Mouse (Mus musculus) intestine, embryonic 14.5 days (tissue): ENCODE data around the gene Lars2. TPM values are rescaled to one million over a fixed set of nuclear protein-coding genes. Genes with fewer than 3 reads are reported as not detected.
"Not testable (repeated sequence)": the region's sequence is repeated elsewhere in the genome, so short reads cannot be mapped to it uniquely, and the experiment has no call there.

Experiments used
- ATAC-seq: fragments of 200-750 bp; cut with Nextera tagmentation; replicated peaks from 2 replicates; pipeline ENCODE4 v1.8.0; 2017; ENCODE audit warnings: low read depth, moderate number of reproducible peaks, moderate TSS enrichment, moderate library complexity; ENCODE audit not compliant: low FRiP score, low TSS enrichment
- DNase-seq: peaks from one replicate; pipeline ENCODE4 v3.0.0-alpha.2; 2018; ENCODE audit warnings: low spot score
- H3K27ac ChIP-seq: fragments of 300-500 bp; sonication (generic); 2 replicates; pipeline ENCODE4 v1.5.1; 2014; ENCODE audit warnings: low read depth, mild to moderate bottlenecking, control low read depth
- H3K27me3 ChIP-seq: fragments of 300-500 bp; sonication (generic); replicated peaks from 2 replicates; pipeline ENCODE4 v1.6.1; 2014; ENCODE audit warnings: low read length, control low read depth; ENCODE audit not compliant: control insufficient read depth, insufficient read depth
- H3K36me3 ChIP-seq: fragments of 300-500 bp; sonication (generic); 2 replicates; pipeline ENCODE4 v1.6.1; 2014; ENCODE audit warnings: low read length, control low read depth; ENCODE audit not compliant: control insufficient read depth, insufficient read depth
- H3K4me1 ChIP-seq: fragments of 300-500 bp; sonication (generic); replicated peaks from 2 replicates; pipeline ENCODE4 v1.6.1; 2014; ENCODE audit warnings: low read length, control low read depth, mixed read lengths; ENCODE audit not compliant: control insufficient read depth, insufficient read depth
- H3K4me2 ChIP-seq: fragments of 300-500 bp; sonication (generic); 2 replicates; pipeline ENCODE4 v1.6.1; 2014; ENCODE audit warnings: low read length
- H3K4me3 ChIP-seq: fragments of 300-500 bp; sonication (generic); 2 replicates; pipeline ENCODE4 v1.5.1; 2014; ENCODE audit warnings: low read depth, low read length, control low read depth, mixed read lengths
- H3K9ac ChIP-seq: fragments of 300-500 bp; sonication (generic); 2 replicates; pipeline ENCODE4 v1.6.1; 2014; ENCODE audit warnings: mild to moderate bottlenecking, low read length
- H3K9me3 ChIP-seq: fragments of 300-500 bp; sonication (generic); 2 replicates; pipeline ENCODE4 v1.6.1; 2016; ENCODE audit warnings: low read length, control low read depth; ENCODE audit not compliant: control insufficient read depth
- WGBS: fragments of 180-500 bp; shearing (Covaris S2); extraction: QIAGEN DNeasy Blood & Tissue Kit; methylation state at CpG from one replicate; pipeline ENCODE4 v1.1.7; 2014; 5-methylcytosine and 5-hydroxymethylcytosine counted together
- polyA plus RNA-seq: library from polyadenylated mRNA; unstranded; fragments of >200 nt; fragmentation: Nextera tagmentation; extraction: Ambion mirVana; gene quantifications from 2 replicates; pipeline ENCODE4 v1.2.1, GENCODE M21; 2014

The Lars2 gene
- polyA plus RNA-seq, 1 experiment from 2014 or later, result 1,414 TPM

DNA sequence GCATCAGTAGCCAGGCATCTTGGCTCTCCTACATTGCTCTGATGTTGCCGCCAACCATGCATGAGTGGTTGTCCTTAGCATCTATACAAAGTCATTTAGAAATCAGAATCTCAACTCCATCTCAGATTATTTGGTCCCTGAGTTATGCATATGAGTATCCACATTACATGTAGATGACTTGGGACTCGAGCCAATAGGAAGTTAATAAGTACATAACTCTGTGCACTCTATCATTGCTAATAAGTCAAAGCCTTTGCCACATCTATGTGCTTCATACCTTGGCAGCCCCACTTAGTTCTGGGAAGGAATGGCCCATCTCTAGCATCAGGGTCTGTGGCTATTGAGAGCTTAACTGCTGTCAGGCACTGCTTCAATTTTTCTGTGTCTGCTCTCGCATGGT, 23.7 kb upstream of the Lars2 start:
- Histone ChIP-seq H3K4me3 (no peak overlapping the region), H3K4me1 (no peaks in the 10 kb centered on the region; the same call in 1 of the 2 replicates), H3K4me2 (no peak overlapping the region), H3K27me3 (no peaks in the 10 kb centered on the region), H3K9me3 (no peaks in the 10 kb centered on the region), H3K9ac (no peak overlapping the region), H3K36me3 (no peaks in the 10 kb centered on the region), H3K27ac (no peak overlapping the region)
- WGBS, result 68% methylated on average over 3 of the region's 3 CpGs
- ATAC-seq (no peak), DNase-seq (no peak)

- H3K9ac ChIP-seq, H3K4me2 ChIP-seq, H3K4me1 ChIP-seq, ATAC-seq, H3K27me3 ChIP-seq, H3K4me3 ChIP-seq, DNase-seq, H3K27ac ChIP-seq, H3K36me3 ChIP-seq: not testable (repeated sequence)
- H3K9me3 ChIP-seq, result peaks cover 13% of the 10 kb centered on the region
- WGBS, result 96% methylated on average over 1 of the region's 1 CpGs
Measured at GRCm38 (mm10) chr9:123349286-123349685, 17.4 kb upstream of the Lars2 start.

GRCm38 (mm10) chr9:123359981-123360380, 6.7 kb upstream of the Lars2 start:
- DNase-seq (no peak), ATAC-seq (no peak)
- 72% methylated on average over 3 of the region's 3 CpGs for WGBS
- Histone ChIP-seq H3K27me3 (no peaks in the 10 kb centered on the region), H3K9ac (no peak overlapping the region), H3K4me1 (no peaks in the 10 kb centered on the region), H3K9me3 (no peaks in the 10 kb centered on the region), H3K36me3 (no peaks in the 10 kb centered on the region), H3K27ac (no peak overlapping the region), H3K4me2 (no peak overlapping the region), H3K4me3 (no peak overlapping the region)

GRCm38 (mm10) chr9:123365353-123365752, 1.4 kb upstream of the Lars2 start:
- Histone ChIP-seq H3K4me1 (peaks cover 12% of the 10 kb centered on the region), H3K27me3 (no peaks in the 10 kb centered on the region), H3K4me3 (no peak overlapping the region), H3K27ac (no peak overlapping the region), H3K36me3 (no peaks in the 10 kb centered on the region), H3K4me2 (no peak overlapping the region), H3K9me3 (no peaks in the 10 kb centered on the region), H3K9ac (no peak overlapping the region)
- ATAC-seq, result no peak
- DNase-seq, result no peak
- 62% methylated on average over 1 of the region's 1 CpGs for WGBS

- H3K4me3 ChIP-seq, result peak overlapping the region; percentile 67
- WGBS, result 28% methylated on average over 9 of the region's 9 CpGs
- H3K4me2 ChIP-seq, result peak overlapping the region; percentile 94
- H3K27ac ChIP-seq, result peak overlapping the region; percentile 33; the same call in 1 of the 2 replicates
- peak overlapping the region; percentile 68; the same call in 1 of the 2 replicates for H3K9ac ChIP-seq
- DNase-seq (no peak), ATAC-seq (peak; percentile 71)
- H3K27me3 ChIP-seq, result no peaks in the 10 kb centered on the region
- peaks cover 12% of the 10 kb centered on the region for H3K4me1 ChIP-seq
- H3K9me3 ChIP-seq, result no peaks in the 10 kb centered on the region
- no peaks in the 10 kb centered on the region for H3K36me3 ChIP-seq
Measured at GRCm38 (mm10) chr9:123365942-123366707, 602 bp upstream of the Lars2 start.

DNA sequence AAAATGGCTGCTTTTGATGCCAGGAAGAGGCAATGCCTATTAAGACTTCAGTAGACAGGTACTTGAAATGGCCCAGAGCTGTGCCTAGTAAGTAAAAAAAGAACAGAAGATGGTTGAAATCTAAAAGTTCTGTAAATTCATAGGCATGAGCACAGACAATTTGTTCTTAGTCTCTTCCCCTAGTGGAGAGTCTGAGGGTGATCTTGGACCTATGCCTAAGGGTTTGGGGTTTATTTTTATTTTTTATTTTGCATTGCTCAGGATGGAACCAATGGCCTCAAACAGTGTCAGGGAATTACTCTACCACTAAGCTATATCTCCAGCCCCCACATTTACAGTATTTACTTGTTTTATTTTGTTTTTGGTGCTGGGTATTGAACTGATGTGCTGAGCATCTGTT, 909 bp downstream of the Lars2 start:
- H3K4me3 ChIP-seq, result peak overlapping the region; percentile 67
- DNase-seq, result no peak
- no peaks in the 10 kb centered on the region for H3K27me3 ChIP-seq
- peak overlapping the region; percentile 94 for H3K4me2 ChIP-seq
- H3K27ac ChIP-seq, result no peak overlapping the region; the same call in 1 of the 2 replicates
- H3K36me3 ChIP-seq, result peaks cover 9% of the 10 kb centered on the region; the same call in 1 of the 2 replicates
- peak overlapping the region; percentile 68 for H3K9ac ChIP-seq
- no peak for ATAC-seq
- H3K9me3 ChIP-seq, result no peaks in the 10 kb centered on the region
- H3K4me1 ChIP-seq, result peaks cover 12% of the 10 kb centered on the region

DNA sequence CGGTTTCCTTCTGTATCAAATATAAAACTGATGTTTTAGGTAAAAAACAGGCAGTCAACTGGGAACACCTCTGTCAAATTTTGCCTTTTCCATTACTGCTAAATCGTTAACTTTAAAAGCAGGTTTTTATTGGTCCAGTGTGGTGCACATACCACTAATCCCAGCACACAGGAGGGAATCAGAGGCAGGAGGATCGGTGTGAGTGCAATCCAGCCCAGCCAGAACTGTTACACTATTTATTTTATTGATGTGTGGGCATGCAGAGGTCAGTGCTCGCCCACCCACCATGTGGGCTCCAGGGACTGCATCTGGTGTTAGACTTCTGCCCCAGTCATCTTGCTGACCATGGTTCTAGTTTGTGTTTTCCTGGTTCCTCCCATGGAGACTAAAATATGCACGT, 15.7 kb downstream of the Lars2 start:
- H3K4me1 ChIP-seq, result no peaks in the 10 kb centered on the region
- H3K4me3 ChIP-seq, result no peak overlapping the region
- no peak overlapping the region for H3K4me2 ChIP-seq
- DNase-seq, result no peak
- no peak overlapping the region for H3K27ac ChIP-seq
- no peak for ATAC-seq
- no peaks in the 10 kb centered on the region for H3K9me3 ChIP-seq
- H3K9ac ChIP-seq, result no peak overlapping the region
- no peaks in the 10 kb centered on the region for H3K27me3 ChIP-seq
- 46% methylated on average over 5 of the region's 5 CpGs for WGBS
- H3K36me3 ChIP-seq, result peaks cover 32% of the 10 kb centered on the region

- no peak overlapping the region for H3K4me2 ChIP-seq
- no peak overlapping the region for H3K9ac ChIP-seq
- no peak for DNase-seq
- no peaks in the 10 kb centered on the region for H3K9me3 ChIP-seq
- H3K27ac ChIP-seq, result no peak overlapping the region
- 0 out of 2 replicates have a peak, but pooled peaks cover 21% of the 10 kb centered on the region for H3K36me3 ChIP-seq
- no peaks in the 10 kb centered on the region for H3K4me1 ChIP-seq
- H3K27me3 ChIP-seq, result no peaks in the 10 kb centered on the region
- no peak overlapping the region for H3K4me3 ChIP-seq
- WGBS, result 88% methylated on average over 3 of the region's 3 CpGs
- no peak for ATAC-seq
Measured at GRCm38 (mm10) chr9:123384696-123385095, 18.0 kb downstream of the Lars2 start.
